Mouse (Mus musculus) myocyte (in vitro differentiated cells): ENCODE data around the gene Soga3. TPM values are rescaled to one million over a fixed set of nuclear protein-coding genes. Genes with fewer than 3 reads are reported as not detected.

Experiments used
- H3K27me3 ChIP-seq: one replicate; pipeline ENCODE4 v1.6.1; 2011; ENCODE audit not compliant: control insufficient read depth, insufficient read depth, insufficient read length
- H3K36me3 ChIP-seq: one replicate; pipeline ENCODE4 v1.6.1; 2011; ENCODE audit not compliant: control insufficient read depth, insufficient read depth
- H3K4me2 ChIP-seq: one replicate; pipeline ENCODE4 v1.6.1; 2011; ENCODE audit warnings: low read depth, control low read depth
- H3K4me3 ChIP-seq: one replicate; pipeline ENCODE4 v1.5.1; 2011; ENCODE audit warnings: mild to moderate bottlenecking, control low read depth, moderate library complexity
- H3K79me2 ChIP-seq: one replicate; pipeline ENCODE4 v1.6.1; 2011; ENCODE audit not compliant: control insufficient read depth, insufficient read depth
- H3ac ChIP-seq: one replicate; pipeline ENCODE4 v1.6.1; 2011; ENCODE audit not compliant: control insufficient read depth, insufficient read length
- CEBPB ChIP-seq: IDR thresholded peaks from 2 replicates; pipeline ENCODE4 v1.6.1; 2011; ENCODE audit warnings: mild to moderate bottlenecking, moderate library complexity; ENCODE audit not compliant: poor library complexity, insufficient read depth, severe bottlenecking
- E2F4 ChIP-seq: IDR thresholded peaks from one replicate; pipeline ENCODE4 v1.6.1; 2011; ENCODE audit warnings: mild to moderate bottlenecking, control low read depth, moderate library complexity; ENCODE audit not compliant: insufficient read depth
- MAX ChIP-seq: IDR thresholded peaks from one replicate; pipeline ENCODE4 v1.6.1; 2011; ENCODE audit warnings: low read depth, mild to moderate bottlenecking, control low read depth
- MYOD1 ChIP-seq, 3 experiments: IDR thresholded peaks; one replicate each; pipeline ENCODE4 v1.6.1; 2011; ENCODE audit warnings: control low read depth in 2 of 3, low read depth in 2 of 3, mild to moderate bottlenecking in 2 of 3, moderate library complexity in 1 of 3; ENCODE audit not compliant: insufficient read length in 2 of 3, control insufficient read depth in 1 of 3
- MYOG ChIP-seq, 3 experiments: IDR thresholded peaks; one replicate each; pipeline ENCODE4 v1.6.1; 2011; ENCODE audit warnings: control low read depth in 2 of 3, low read depth in 2 of 3, mild to moderate bottlenecking in 2 of 3; ENCODE audit not compliant: insufficient read length in 2 of 3, control insufficient read depth in 1 of 3, insufficient read depth in 1 of 3
- POLR2A ChIP-seq: IDR thresholded peaks from one replicate; pipeline ENCODE4 v1.6.1; 2011; ENCODE audit warnings: low read depth, mild to moderate bottlenecking, control low read depth, moderate library complexity; ENCODE audit not compliant: insufficient read length
- POLR2AphosphoS2 ChIP-seq: IDR thresholded peaks from one replicate; pipeline ENCODE4 v1.6.1; 2011; ENCODE audit warnings: low read depth, control low read depth; ENCODE audit not compliant: insufficient read length
- REST ChIP-seq: IDR thresholded peaks from one replicate; pipeline ENCODE4 v1.6.1; 2011; ENCODE audit warnings: mild to moderate bottlenecking, control low read depth, moderate library complexity; ENCODE audit not compliant: insufficient read depth, insufficient read length
- SRF ChIP-seq: IDR thresholded peaks from one replicate; pipeline ENCODE4 v1.6.1; 2011; ENCODE audit warnings: low read depth; ENCODE audit not compliant: control insufficient read depth, insufficient read length
- TCF12 ChIP-seq: IDR thresholded peaks from one replicate; pipeline ENCODE4 v1.6.1; 2011; ENCODE audit warnings: mild to moderate bottlenecking, control low read depth; ENCODE audit not compliant: poor library complexity, insufficient read depth, severe bottlenecking
- TCF3 ChIP-seq: IDR thresholded peaks from one replicate; pipeline ENCODE4 v1.6.1; 2011; ENCODE audit warnings: low read depth, control low read depth; ENCODE audit not compliant: insufficient read length
- USF1 ChIP-seq: IDR thresholded peaks from one replicate; pipeline ENCODE4 v1.6.1; 2011; ENCODE audit warnings: low read depth, mild to moderate bottlenecking, control low read depth, moderate library complexity
- polyA plus RNA-seq: library from polyadenylated mRNA; unstranded; fragments of >200 nt; fragmentation: generic; extraction: Trizol; gene quantifications from one replicate; pipeline ENCODE4 v1.2.1, GENCODE M21; 2012; ENCODE audit warnings: missing spikeins

Gene Soga3
- polyA plus RNA-seq, 1 experiment = 1.6 TPM

DNA sequence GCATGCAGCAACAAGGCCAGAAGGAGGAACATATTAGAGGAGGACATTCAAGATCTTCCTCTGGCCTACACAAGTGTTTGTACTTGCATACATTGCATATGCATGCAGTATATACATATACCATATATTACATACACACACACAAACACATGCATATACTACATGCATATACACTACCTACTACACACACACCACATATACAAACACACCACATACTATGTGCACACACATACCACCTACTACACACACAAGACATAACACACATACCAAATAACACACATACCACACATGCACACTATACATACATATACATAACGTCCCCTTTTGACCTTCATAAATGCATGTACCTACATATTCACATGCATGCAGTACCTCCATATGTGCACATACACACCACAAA is 57.0 kb downstream of the Soga3 start:
- Histone ChIP-seq H3K79me2 (no peaks in the 10 kb centered on the region), H3K4me2 (no peak overlapping the region), H3K27me3 (no peaks in the 10 kb centered on the region)

DNA sequence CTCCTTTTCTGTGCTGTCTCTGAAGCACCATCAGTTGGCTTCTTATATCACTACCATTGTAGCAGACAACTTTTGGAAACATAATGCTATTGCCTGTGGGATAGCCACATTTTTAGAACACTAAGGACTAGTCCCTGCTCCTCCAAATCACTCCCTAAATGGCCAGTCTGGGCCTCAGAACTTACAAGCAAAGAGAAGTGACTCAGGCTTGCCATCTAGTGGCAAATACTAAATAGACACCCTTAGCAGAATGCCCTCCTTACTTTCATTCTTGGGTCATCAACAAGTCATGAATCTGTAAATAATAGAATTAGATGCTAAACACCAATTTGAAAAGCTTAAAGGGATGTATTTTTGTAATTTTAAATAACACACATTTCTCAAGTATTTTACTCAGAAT is 63.1 kb downstream of the Soga3 start:
- no peak for TF ChIP-seq REST
- no peak for TF ChIP-seq POLR2A
- TF ChIP-seq SRF = no peak
- TF ChIP-seq CEBPB = no peak
- no peak for TF ChIP-seq MYOG (IDR thresholded peaks at IDR 0.05; ENCODE audit: control insufficient read depth in 1 of 3, insufficient read depth in 1 of 3, insufficient read length in 2 of 3, low read depth in 2 of 3)
- TF ChIP-seq MYOD1 (IDR thresholded peaks at IDR 0.05; ENCODE audit: control insufficient read depth in 1 of 3, insufficient read length in 2 of 3, low read depth in 2 of 3) = no peak
- TF ChIP-seq MAX = no peak
- no peak for TF ChIP-seq TCF3
- TF ChIP-seq E2F4 = no peak
- TF ChIP-seq POLR2AphosphoS2 = no peak
- no peak for TF ChIP-seq TCF12
- no peak for TF ChIP-seq USF1
- no peak overlapping the region for H3ac ChIP-seq
- no peaks in the 10 kb centered on the region for H3K27me3 ChIP-seq
- H3K36me3 ChIP-seq = no peaks in the 10 kb centered on the region
- no peaks in the 10 kb centered on the region for H3K79me2 ChIP-seq
- H3K4me2 ChIP-seq = no peak overlapping the region
- no peak overlapping the region for H3K4me3 ChIP-seq

More for the DNA sequence above, 57.0 kb downstream of the Soga3 start:
- Histone ChIP-seq H3ac (no peak overlapping the region), H3K4me3 (no peak overlapping the region), H3K36me3 (no peaks in the 10 kb centered on the region)
- TF ChIP-seq TCF12 = no peak
- TF ChIP-seq TCF3 = no peak
- TF ChIP-seq MYOG (IDR thresholded peaks at IDR 0.05; ENCODE audit: control insufficient read depth in 1 of 3, insufficient read depth in 1 of 3, insufficient read length in 2 of 3, low read depth in 2 of 3) = no peak
- TF ChIP-seq POLR2AphosphoS2 = no peak
- no peak for TF ChIP-seq CEBPB
- TF ChIP-seq MYOD1 (IDR thresholded peaks at IDR 0.05; ENCODE audit: control insufficient read depth in 1 of 3, insufficient read length in 2 of 3, low read depth in 2 of 3) = no peak
- no peak for TF ChIP-seq SRF
- no peak for TF ChIP-seq REST
- TF ChIP-seq USF1 = no peak
- TF ChIP-seq MAX = no peak
- TF ChIP-seq E2F4 = no peak

DNA sequence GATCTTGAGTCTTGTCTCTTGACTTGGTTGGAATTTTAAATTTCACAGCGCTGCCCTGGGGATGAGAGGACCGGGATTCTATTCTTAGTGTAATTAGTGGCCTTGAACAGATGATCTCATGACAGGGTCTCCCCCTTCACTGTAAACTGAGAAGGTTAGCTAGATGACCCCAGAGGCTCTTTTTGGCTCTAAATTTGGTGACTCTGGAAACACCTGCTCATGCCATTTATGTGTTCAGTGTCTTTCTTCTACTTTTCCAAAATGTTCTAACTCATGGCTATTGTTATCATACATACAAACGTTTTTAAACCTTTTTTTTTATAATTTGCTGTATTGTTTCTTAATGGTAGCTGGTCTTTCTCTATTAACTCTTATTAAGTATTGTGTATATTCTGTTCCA is 65.1 kb downstream of the Soga3 start:
- Histone ChIP-seq H3ac (no peak overlapping the region), H3K36me3 (no peaks in the 10 kb centered on the region), H3K4me3 (no peak overlapping the region), H3K4me2 (peak overlapping the region; percentile 37), H3K27me3 (no peaks in the 10 kb centered on the region), H3K79me2 (no peaks in the 10 kb centered on the region)
- TF ChIP-seq MYOD1 (IDR thresholded peaks at IDR 0.05; ENCODE audit: control insufficient read depth in 1 of 3, insufficient read length in 2 of 3, low read depth in 2 of 3) (peak; percentile 75 to 97 (median 82)), MAX (no peak), E2F4 (no peak), TCF12 (peak; percentile 38), MYOG (IDR thresholded peaks at IDR 0.05; ENCODE audit: control insufficient read depth in 1 of 3, insufficient read depth in 1 of 3, insufficient read length in 2 of 3, low read depth in 2 of 3) (peak in 1 of 3 experiments; percentile 79)

DNA sequence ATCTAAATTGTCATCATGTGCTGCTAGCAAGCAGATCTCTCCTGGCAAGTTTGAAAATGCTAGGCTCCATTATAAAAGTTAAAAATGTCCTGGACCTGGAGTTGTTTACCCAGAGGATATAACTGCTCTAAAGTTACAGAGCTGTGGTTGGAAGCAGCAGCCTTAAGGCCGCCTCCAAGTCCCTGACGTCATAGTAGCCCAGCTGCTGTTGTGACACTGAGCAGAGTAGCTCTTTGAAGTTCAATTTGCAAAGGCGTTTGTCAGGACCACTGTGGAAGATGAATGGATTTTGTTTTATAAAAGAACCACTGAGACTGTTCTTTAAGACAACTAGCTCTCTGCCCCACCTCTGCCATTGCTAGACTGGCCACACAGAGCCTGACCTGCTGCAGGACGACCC is 67.8 kb downstream of the Soga3 start, which contains the start of gene 9330159F19Rik:
TSS of gene 9330159F19Rik (plus strand) at position 154 of the 400 bp plus-strand sequence.
- peak within 1 kb of the TSS; percentile 8 for H3K4me3 ChIP-seq
- H3K4me2 ChIP-seq = peak within 1 kb of the TSS; percentile 88
- no peak for TF ChIP-seq USF1
- peak; percentile 60 to 74 (median 60) for TF ChIP-seq MYOD1 (IDR thresholded peaks at IDR 0.05; ENCODE audit: control insufficient read depth in 1 of 3, insufficient read length in 2 of 3, low read depth in 2 of 3)
- TF ChIP-seq MAX = no peak
- TF ChIP-seq TCF3 = no peak
- no peak for TF ChIP-seq CEBPB
- TF ChIP-seq MYOG (IDR thresholded peaks at IDR 0.05; ENCODE audit: control insufficient read depth in 1 of 3, insufficient read depth in 1 of 3, insufficient read length in 2 of 3, low read depth in 2 of 3) = peak in 2 of 3 experiments; percentile 58 to 65
- TF ChIP-seq SRF = no peak
- TF ChIP-seq E2F4 = no peak
- no peak within 1 kb of the TSS for H3ac ChIP-seq
- no peaks in the 10 kb centered on the region for H3K36me3 ChIP-seq
- no peaks in the 10 kb centered on the region for H3K27me3 ChIP-seq
- no peaks in the 10 kb centered on the region for H3K79me2 ChIP-seq

DNA sequence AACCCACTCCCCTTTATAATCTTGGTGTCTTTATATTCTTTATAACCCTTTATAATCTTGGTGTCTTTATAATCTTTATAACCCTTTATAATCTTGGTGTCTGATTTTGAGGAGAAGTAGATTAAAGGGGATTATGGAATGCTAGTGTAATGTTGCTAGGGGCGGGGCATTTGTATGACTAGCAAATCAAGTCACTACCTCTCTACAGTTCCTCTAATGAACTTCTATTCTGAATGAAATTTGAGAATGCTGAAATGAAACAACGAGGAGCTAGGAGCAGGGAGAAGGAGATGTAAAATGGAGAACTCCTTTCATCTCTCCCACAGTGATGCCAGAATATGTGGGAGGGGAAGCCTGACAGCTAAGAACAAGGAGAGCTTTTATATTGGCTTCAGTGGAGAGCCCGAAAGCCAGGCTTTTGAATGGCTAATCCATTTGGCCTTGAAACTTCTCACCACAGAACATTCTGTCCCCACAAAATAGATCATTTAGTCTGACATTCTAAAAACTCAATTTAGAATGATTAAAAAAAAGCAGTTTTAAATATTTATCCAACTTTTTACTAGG is 70.0 kb downstream of the Soga3 start:
- no peaks in the 10 kb centered on the region for H3K79me2 ChIP-seq
- H3ac ChIP-seq = no peak overlapping the region
- peak overlapping the region; percentile 53 for H3K4me2 ChIP-seq
- no peaks in the 10 kb centered on the region for H3K36me3 ChIP-seq
- TF ChIP-seq SRF (no peak), USF1 (no peak)
- H3K27me3 ChIP-seq = no peaks in the 10 kb centered on the region
- no peak overlapping the region for H3K4me3 ChIP-seq
